Mouse (Mus musculus) liver, adult 2 months (tissue): Measurements from ENCODE around the gene Klri2.
"Not testable (repeated sequence)": the region's sequence is repeated elsewhere in the genome, so short reads cannot be mapped to it uniquely, and the experiment has no call there.

Experiments
- CTCF ChIP-seq: fragments of 200-500 bp; IDR thresholded peaks from 2 replicates; pipeline ENCODE4 v1.5.1; 2011; ENCODE audit warnings: low read depth, low read length, control low read depth
- POLR2A ChIP-seq: fragments of 200-500 bp; IDR thresholded peaks from 2 replicates; pipeline ENCODE4 v1.6.1; 2011; ENCODE audit warnings: low read length, control low read depth; ENCODE audit not compliant: insufficient read depth; ENCODE audit errors: extremely low read depth

DNA sequence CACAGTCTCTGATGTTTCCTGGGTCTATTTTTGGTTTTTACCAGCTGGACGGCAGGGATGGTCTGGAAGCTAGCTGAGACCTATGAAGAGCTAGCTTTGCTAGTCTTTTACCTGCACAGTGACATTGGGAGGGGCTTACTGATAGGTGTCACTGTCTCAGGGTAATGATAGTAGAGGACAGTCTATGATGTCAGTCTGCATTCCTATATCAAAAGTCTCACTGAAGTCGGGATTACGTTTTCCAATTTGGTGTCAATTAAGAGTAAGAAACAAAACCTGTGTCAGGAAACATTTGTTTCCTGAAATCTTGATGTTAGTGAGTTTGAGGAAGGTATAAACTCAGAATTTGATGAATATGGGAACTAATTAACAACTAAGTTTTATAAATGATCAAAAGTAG lies 43.9 kb upstream of the Klri2 start, which contains the start of gene Gm156:
- not testable (repeated sequence) for TF ChIP-seq POLR2A, CTCF
